Mouse (Mus musculus) CD4-positive naive resting alpha-beta T cell, adult 76 days (primary cell): ENCODE measurements around the gene Zfp940. TPM values are rescaled to one million over a fixed set of nuclear protein-coding genes. Genes with fewer than 3 reads are reported as not detected.

ENCODE experiments used
- total RNA-seq: library from RNA; stranded (reverse); gene quantifications from one replicate; pipeline ENCODE4 v1.2.4, GENCODE M21; 2023

Gene Zfp940
- 8.1 TPM for total RNA-seq

DNA sequence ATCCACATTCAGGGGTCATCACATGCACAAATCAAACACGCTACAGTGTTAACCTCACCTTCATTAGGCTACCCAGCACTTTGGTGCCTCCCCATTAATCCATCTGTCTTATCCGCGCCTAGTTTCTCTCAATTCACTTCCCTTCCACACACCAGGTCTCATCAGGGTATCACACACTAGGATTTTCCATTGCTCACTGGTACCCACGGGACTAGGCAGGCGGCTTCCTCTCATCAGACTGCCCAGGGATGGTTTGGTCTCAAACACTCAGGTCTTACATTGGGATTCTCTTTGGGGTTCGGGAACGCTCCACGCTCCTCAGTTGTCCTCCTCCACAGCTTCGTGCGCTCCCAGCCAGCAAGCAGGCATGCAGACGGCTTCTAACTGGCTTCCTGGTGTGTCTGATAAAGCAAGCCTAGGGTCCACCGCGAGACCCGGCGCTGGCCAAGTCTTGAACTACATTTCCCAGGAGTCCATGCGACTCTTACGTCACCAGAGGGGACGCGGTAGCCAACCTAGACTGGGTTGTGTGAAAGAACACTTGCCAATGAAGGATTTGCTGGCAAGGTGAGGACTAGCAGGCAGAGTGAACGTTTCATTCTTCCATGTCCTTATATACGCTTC, at the start of gene Zfp940:
Zfp940 (minus strand) TSS at position 451 of the 624 bp plus-strand sequence.

DNA sequence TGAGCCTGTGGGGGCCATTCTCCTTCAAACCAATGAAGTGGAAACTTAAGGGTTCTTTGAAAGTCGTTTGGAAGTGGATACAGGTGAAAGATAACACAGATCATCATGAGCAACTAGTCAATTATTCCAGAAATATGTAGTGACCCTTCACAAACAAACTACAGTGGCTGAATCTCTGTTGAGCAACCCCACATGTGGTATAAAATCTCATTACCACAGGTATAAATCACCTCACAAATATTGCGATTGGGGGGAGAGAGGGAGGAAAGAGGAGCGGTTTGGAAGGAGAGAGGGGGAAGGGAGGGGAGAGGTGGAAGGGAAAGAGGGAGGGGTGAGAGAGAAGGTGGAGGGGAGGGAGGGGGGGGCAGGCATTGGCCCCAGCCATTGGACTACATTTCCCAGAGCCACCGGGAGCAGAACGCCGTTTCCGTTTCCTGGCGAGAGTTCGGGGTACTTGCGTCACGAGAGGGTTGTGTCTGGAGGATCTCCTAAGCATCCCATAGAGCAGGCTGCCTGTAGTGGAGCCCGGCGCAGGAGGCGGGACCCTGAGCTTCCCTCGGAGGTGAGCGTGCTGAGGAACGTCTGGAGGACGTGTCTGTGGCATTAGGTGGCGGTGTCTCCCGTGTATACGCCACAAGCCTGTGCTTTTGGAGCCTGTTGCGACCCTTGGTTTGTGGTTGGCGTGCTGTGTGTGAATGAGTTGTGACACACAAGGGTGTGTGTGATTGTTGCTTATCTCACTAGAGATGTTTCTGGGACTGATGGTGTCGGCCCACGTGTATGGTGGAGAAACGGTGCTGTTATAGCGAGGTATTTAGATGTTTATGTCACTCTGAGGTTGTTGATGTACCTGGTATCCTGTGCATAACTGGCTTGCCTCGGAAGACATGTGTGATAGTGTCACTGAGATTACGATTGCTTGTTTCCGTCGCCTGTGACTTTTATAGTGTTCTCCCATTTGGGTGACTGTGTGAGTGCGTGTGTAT, 6.4 kb upstream of the Zfp940 start, which contains the start of gene Zfp420:
Zfp420 (plus strand) TSS at position 448 of the 986 bp plus-strand sequence.

DNA sequence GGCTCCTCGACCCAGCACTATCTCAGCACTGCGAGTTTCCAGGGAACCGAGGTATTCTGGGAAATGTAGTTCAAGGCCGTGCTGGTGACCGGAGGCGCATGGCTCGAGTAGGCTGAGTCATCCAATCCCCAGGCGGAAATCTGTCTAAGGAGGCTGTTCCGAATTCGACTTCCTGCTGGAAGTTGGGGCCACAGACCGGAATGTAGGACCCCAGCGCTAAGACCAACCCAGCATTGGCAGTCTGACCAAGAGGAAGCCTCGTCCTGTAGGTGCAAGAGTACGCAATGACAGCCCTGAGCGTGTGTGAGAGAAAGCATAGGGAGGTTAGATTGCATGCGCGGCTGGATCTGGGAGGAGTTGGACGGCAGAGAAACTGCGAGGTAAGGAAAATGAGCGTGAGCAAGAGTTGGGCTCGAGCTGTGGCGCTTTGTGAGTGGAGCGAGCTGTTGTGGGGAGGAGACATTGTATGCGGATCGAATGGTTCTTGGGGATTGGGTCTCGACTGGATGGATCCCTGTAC, 37.5 kb downstream of the Zfp940 start, which contains the start of gene Zfp790:
Zfp790 (plus strand) TSS at position 205 of the 520 bp plus-strand sequence.

GRCm38 (mm10) chr7:29783871-29784551, 69.5 kb downstream of the Zfp940 start, which contains the start of gene Zfp30:
TSS of gene Zfp30 (plus strand) at chr7:29783998.

Other genes with a start within 250 kb of the Zfp940 start
- not detected for gene Catsperg2, start 126.6 kb downstream of the Zfp940 start, total RNA-seq
- 15.4 TPM for gene Zfp84, start 85.1 kb downstream of the Zfp940 start, total RNA-seq
- 0.29 TPM for gene Zfp30, start 69.7 kb downstream of the Zfp940 start, total RNA-seq
- 7.6 TPM for gene Zfp790, start 37.6 kb downstream of the Zfp940 start, total RNA-seq
- gene Zfp420, start 6.3 kb upstream of the Zfp940 start, total RNA-seq: 22.0 TPM
- 6.3 TPM for gene Zfp27, start 52.9 kb upstream of the Zfp940 start, total RNA-seq
- gene Zfp383, start 54.6 kb upstream of the Zfp940 start, total RNA-seq: 1.6 TPM
- 8.1 TPM for gene Zfp74, start 100.4 kb upstream of the Zfp940 start, total RNA-seq
- 12.8 TPM for gene Zfp568, start 130.3 kb upstream of the Zfp940 start, total RNA-seq
- gene Zfp14, start 197.7 kb upstream of the Zfp940 start, total RNA-seq: 2.0 TPM
- 4.0 TPM for gene Zfp82, start 219.2 kb upstream of the Zfp940 start, total RNA-seq
- gene Gm26920, start 236.7 kb upstream of the Zfp940 start, total RNA-seq: not detected
- gene Zfp566, start 236.9 kb upstream of the Zfp940 start, total RNA-seq: 9.0 TPM
- gene Zfp260, start 241.1 kb upstream of the Zfp940 start, total RNA-seq: 55.2 TPM